Mouse (Mus musculus) adrenal gland, adult 18-20 months (tissue): ENCODE measurements around the gene Macrod2. TPM values are rescaled to one million over a fixed set of nuclear protein-coding genes. Genes with fewer than 3 reads are reported as not detected.

Experiments used
- DNase-seq, 2 experiments: peaks; one replicate each; pipeline ENCODE4 v3.0.0; 2021 to 2022; ENCODE audit warnings: low spot score in 2 of 2
- total RNA-seq, 2 experiments: library from RNA; stranded (reverse); gene quantifications; 1 replicate in 1 of 2; 2 replicates in 1 of 2; pipeline ENCODE4 v1.2.3; 2021

The Macrod2 gene
- total RNA-seq, 2 experiments from 2014 or later, result 8.4 to 8.6 TPM

DNA sequence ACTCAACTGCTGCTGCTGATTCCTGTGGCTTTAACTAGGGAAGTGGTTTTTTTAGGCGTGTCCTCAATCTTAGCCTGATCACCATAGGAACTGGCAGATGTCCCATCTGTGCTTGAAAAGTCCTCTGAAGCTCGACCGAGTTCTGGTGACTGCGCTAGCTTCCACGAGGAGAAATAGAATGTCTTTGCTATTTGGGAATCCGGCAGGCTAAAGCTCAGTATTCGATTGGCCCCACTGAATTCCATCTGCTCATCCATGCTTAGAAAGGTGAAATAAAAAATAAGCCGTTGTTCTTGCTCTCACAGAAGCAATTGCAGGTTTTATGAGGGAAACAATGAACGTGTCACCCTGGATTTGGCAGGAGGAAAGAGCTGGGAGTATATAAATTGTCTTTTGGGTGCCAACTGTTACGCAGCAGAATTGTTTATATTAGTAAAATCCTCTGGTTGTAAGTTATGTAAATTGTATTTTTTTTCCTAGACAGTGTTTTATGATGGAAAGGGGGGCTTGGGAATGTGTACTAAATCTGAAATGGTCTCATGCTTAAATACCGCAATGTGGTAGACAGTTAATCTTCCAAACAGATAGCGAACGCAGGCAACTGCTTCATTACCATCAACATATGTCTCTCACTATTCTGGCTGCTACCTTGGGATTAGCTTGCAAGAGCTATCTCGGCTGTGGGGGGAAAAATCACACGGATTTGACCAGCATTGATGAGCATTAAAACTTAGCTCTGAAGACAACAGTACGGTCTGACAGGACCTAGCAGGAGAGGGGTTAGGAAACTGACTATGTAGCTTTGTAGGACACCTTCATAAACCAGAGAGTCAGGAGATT, 1039.8 kb downstream of the Macrod2 start:
- no peak for DNase-seq

- no peak for DNase-seq
Measured at GRCm38 (mm10) chr2:141441896-141442295, 1046.8 kb downstream of the Macrod2 start.

DNA sequence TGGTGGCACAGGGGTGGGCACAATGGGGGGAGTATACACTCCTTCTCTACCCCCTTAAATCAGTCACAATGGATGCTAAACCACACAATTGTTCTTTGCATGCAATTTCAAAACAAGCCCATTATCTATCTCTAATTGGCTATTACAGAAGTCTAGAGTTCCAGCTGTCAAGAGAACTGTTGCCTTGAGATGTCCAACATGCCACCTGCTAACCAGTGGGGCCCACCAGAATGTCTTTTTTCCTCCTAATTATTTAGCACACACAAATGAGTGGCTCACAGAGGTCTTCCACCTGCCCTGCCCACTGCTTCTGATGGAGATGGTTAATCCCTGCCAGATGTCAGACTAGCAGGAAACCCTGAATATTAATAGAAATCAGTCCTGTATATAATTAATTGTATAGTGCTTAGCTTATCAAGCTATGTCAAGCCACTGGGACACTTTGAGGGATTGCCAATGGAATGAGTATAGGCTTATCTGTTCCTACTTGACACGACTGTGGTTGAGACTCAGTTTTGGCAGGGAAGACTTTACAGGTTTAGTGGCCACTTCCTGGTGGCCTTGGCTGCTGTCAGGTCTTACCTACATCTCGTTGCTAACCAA, 1054.1 kb downstream of the Macrod2 start:
- DNase-seq, result no peak

DNA sequence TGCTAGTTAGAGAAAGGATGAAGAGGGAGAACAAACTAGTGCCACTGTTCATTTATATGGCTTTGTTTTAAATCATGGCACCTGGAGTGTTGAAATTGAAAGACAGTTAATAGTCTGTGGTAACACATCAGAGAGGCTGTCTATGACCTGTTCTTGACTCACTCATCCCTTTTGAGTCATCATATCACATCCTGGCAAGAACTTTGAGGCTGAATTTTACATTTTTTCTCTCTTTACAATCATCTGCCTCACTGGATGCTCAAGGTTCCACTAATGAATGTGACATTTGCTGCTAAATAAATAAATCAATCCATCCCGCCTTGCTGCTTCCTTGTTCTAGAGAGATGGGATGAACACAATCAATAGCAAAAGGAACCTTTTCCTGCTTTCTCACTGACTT, 1068.8 kb downstream of the Macrod2 start:
- DNase-seq, result no peak

- DNase-seq, result no peak
Measured at GRCm38 (mm10) chr2:141472791-141473190, 1077.7 kb downstream of the Macrod2 start.

DNA sequence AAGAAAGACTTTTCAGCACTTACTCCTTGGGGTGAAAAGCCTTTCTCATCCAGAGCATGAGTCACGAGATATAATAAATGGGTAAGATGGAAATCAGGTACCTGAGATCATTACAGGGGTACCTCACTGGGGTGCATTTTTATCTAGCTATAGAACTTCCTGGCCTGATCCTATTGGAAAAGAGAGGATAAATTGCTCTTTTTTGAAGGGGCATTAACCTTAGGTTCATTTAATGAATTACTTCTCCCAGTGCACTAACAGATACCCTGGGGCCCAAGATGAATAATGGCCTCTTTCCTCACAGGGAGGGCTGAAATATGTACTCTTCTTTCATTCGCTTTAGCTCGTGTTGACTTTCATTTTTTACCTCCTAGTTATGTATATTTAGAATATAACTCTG, 1082.5 kb downstream of the Macrod2 start:
- DNase-seq, result no peak

GRCm38 (mm10) chr2:141490518-141490917, 1095.4 kb downstream of the Macrod2 start:
- no peak for DNase-seq

DNA sequence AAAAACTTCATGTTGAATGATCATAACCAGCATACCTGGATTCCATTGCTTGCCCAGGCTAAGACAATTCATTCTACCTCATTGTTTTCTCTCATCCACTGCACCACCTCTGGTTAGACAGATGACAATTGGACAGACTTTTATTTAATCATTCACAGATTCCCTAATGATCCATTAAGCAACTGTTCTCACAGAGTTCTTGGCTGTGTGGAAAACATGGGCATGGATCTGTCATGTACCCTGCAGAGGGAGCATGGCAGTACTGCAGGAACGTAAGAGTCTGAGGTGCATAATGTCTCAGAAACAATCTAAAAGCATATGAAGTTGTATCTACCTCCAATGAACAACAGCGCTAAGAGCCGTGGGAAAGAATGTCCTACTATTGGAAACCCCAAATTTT, 1110.3 kb downstream of the Macrod2 start:
- no peak for DNase-seq

GRCm38 (mm10) chr2:141507929-141508897, 1113.1 kb downstream of the Macrod2 start:
- DNase-seq, result no peak

- no peak for DNase-seq
Measured at GRCm38 (mm10) chr2:141514976-141515375, 1119.9 kb downstream of the Macrod2 start.

DNA sequence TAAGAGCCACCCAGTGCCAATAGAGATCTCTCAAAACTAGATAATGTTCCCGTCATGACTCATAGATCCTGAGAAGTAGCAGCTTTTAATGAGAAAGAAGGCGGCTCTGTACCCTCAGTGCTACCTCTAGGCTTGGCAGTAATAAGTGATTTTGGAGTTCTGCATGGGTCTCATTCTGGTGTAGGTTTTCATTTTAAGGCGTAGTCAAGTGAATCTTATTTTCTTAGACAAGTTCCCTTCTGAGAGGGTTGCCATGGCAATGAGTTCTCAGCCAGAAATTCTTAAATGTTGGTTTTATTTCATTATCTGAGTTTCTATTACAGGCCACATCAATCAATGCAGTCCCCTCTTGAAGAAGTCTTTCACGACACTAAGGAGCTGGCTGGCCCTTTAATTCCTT, 1127.0 kb downstream of the Macrod2 start:
- DNase-seq, result no peak

DNA sequence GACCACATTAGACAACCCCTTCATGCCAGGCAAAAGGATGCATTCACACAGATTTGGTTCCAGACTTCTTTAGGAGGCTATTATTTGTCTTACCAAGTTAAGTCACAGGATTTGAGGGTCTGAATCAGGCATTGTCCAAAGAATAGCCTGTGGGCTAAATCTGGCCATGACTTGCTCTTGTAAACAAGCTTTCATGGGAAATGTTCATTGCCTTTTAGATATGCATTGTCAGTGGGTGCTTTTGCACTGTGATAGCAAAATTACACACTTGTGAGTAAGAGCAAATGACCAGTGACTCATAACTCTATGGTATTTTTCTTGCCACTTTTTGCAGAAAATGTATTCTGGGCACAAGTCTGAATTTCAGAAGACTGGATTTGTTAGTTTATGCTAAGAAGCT, 1150.8 kb downstream of the Macrod2 start:
- DNase-seq, result no peak

- DNase-seq, result no peak
Measured at GRCm38 (mm10) chr2:141551701-141552100, 1156.6 kb downstream of the Macrod2 start.

DNA sequence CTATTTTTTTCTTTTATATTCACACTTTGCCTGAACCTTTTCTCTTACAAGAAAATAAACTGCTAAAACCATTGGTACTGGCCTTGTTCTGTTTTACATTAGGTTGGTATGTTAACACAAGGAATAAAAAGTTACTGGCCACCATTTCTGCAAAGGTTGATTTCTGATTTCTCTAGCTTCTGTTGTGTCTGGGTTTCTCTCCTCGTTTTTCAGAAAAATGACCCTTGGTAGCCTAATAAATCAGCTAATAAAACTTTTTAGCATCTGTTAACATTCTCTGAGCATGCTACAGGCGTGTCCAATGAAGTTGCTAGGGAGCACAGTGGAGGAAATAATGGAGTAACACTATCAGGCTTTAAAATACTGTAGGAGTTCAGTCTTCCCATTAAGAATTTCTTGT, 1161.6 kb downstream of the Macrod2 start:
- DNase-seq, result no peak

DNA sequence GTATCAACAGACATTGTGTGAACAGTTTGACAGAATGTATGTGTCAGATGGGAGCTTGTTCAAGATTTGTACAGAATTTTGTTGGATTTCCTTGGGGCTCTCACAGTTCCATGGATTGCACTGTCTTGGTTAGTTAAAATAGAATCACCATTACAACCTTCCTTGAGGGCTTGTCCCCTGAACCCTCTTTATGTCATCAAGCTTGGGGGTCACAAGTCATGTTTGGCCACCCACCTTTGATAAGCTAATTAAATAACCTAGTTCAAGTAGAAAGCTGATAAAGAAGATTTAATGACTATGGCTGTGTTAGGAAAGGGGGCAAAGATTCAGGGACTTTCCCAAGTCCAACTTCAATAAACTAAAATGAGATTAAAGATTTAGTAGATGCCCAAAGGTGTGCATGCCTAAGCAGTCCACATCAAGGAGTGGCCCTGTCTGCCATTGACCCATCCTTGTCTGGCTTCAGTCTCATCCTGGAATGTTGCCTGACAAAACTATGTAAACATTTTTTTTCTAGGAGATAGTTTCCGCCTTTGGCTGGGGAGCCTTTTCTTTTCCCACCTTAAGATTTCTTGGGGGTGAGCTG, 1163.2 kb downstream of the Macrod2 start:
- DNase-seq, result no peak

DNA sequence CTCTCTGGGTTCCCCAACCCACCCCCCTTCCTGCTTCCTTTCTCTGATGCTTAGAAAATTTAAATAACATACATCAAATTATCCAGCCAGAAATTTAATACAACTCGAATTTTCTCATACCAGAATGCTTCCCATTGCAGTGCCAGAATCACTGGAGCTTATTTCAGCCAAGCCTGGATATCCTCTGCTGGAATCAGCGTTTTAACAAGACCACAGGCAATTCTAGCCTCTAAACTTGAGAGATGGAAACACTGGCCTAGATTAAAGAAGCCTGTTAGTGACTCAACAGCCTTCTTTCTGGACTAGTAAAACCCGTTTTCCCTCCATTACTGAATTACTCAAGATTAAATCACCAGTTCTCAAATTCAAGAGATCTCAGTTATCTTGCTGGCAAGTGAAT, 1170.9 kb downstream of the Macrod2 start:
- no peak for DNase-seq

- DNase-seq, result no peak
Measured at GRCm38 (mm10) chr2:141571360-141571759, 1176.3 kb downstream of the Macrod2 start.

DNA sequence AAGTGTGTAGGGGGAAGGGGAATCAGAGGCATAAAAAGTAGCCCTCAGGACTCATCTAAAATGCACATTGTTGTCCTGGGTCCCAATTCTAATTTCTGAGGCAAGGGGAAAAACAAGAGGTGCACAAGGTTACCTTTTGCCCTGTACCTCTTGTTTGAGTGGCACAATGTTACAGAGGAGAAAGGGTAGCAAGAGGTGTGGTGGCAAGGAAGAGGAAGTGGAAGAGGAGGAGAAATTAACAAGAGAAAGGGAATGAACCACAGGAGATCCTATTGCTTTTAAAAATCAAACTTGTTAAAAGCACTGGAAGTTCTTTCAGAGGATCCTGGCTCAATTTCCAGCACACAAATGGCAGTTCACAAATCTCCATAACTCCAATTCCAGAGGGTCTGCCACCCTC, 1183.1 kb downstream of the Macrod2 start:
- DNase-seq, result no peak

DNA sequence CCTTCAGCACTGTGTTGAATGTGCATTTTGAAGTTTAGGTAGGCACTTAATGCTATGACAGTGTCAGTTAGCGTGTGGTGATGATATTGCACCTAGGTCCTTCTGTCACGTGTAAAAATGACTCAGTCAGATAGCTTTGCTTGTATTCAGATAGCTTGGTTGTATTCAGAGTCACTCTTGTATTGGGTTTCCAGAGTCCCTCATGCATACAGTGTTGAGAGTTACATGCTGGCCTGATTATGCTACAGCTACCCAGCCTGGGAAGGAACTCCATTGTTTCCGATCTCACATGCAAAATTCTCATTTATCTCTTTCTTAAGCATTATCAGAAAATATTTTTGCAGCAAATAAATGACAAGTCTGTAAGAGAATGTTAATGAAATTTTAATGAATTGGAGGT, 1187.3 kb downstream of the Macrod2 start:
- DNase-seq, result no peak

DNA sequence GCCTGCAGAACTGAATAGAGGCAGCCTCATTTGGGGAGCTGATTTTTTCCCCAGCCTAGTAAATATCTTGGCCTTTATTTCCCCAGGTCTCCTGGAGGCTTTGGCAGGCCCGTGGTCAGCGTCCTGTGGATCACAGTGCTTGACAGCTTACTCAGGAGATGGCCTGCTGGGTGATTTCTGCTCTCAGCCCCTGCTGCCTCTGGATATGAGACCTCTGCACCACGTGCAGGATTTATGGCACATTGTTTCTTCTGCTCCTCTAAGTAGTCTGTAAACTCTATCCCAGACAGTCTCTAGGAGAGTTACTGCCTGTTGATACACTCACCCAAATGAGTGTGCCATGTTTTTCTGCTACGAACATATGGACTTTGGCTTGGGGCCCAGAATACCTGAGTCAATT, 1187.8 kb downstream of the Macrod2 start:
- no peak for DNase-seq

- DNase-seq, result no peak
Measured at GRCm38 (mm10) chr2:141587290-141587689, 1192.2 kb downstream of the Macrod2 start.
